Mouse (Mus musculus) heart, embryonic 11.5 days (tissue): ENCODE measurements at regions not wholly inside any gene's neighbourhood (a gene's known extent, or its start where the extent isn't known, plus 50 kb on each side); places are given as distances from the start of the nearest gene placed in this dataset.

Source experiments
- ATAC-seq: fragments of 200-750 bp; cut with Nextera tagmentation; replicated peaks from 2 replicates; pipeline ENCODE4 v1.8.0; 2017; ENCODE audit warnings: moderate library complexity; ENCODE audit not compliant: insufficient number of reproducible peaks, low FRiP score, low TSS enrichment
- H3K27ac ChIP-seq: fragments of 300-500 bp; sonication (generic); 2 replicates; pipeline ENCODE4 v1.5.1; 2014; ENCODE audit warnings: mild to moderate bottlenecking, low read depth, low read length
- H3K27me3 ChIP-seq: fragments of 300-500 bp; sonication (generic); 2 replicates; pipeline ENCODE4 v1.6.1; 2014; ENCODE audit warnings: mild to moderate bottlenecking, low read length, mixed read lengths; ENCODE audit not compliant: control insufficient read depth, insufficient read depth
- H3K36me3 ChIP-seq: fragments of 300-500 bp; sonication (generic); 2 replicates; pipeline ENCODE4 v1.6.1; 2014; ENCODE audit warnings: mild to moderate bottlenecking, low read length, moderate library complexity, mixed read lengths; ENCODE audit not compliant: control insufficient read depth, insufficient read depth
- H3K4me1 ChIP-seq: fragments of 300-500 bp; sonication (generic); 2 replicates; pipeline ENCODE4 v1.6.1; 2014; ENCODE audit warnings: low read length; ENCODE audit not compliant: control insufficient read depth, insufficient read depth
- H3K4me2 ChIP-seq: fragments of 300-500 bp; sonication (generic); 2 replicates; pipeline ENCODE4 v1.6.1; 2014; ENCODE audit warnings: mild to moderate bottlenecking, moderate library complexity
- H3K4me3 ChIP-seq: fragments of 300-500 bp; sonication (generic); 2 replicates; pipeline ENCODE4 v1.5.1; 2014; ENCODE audit warnings: low read depth, low read length
- H3K9ac ChIP-seq: fragments of 300-500 bp; sonication (generic); 2 replicates; pipeline ENCODE4 v1.6.1; 2014; ENCODE audit warnings: mild to moderate bottlenecking, low read depth, low read length, moderate library complexity
- H3K9me3 ChIP-seq: fragments of 300-500 bp; sonication (generic); replicated peaks from 2 replicates; pipeline ENCODE4 v1.6.1; 2016; ENCODE audit warnings: low read length; ENCODE audit not compliant: control insufficient read depth
- WGBS: fragments of 180-500 bp; shearing (Covaris S2); extraction: QIAGEN DNeasy Blood & Tissue Kit; methylation state at CpG from one replicate; pipeline ENCODE4 v1.1.7; 2014; ENCODE audit not compliant: insufficient replicate concordance; 5-methylcytosine and 5-hydroxymethylcytosine counted together

GRCm38 (mm10) chr17:7620166-7620565, 206.9 kb downstream of the Fndc1 start:
- Histone ChIP-seq H3K36me3 (no peaks in the 10 kb centered on the region), H3K9me3 (no peaks in the 10 kb centered on the region), H3K4me1 (no peaks in the 10 kb centered on the region), H3K27ac (no peak overlapping the region), H3K9ac (no peak overlapping the region), H3K4me2 (no peak overlapping the region), H3K27me3 (no peaks in the 10 kb centered on the region), H3K4me3 (no peak overlapping the region)
- ATAC-seq: no peak

- Histone ChIP-seq H3K36me3 (no peaks in the 10 kb centered on the region), H3K9ac (no peak overlapping the region), H3K4me2 (no peak overlapping the region), H3K4me1 (no peaks in the 10 kb centered on the region), H3K27me3 (no peaks in the 10 kb centered on the region), H3K9me3 (no peaks in the 10 kb centered on the region), H3K4me3 (no peak overlapping the region), H3K27ac (no peak overlapping the region)
- 66% methylated on average over 5 of the region's 5 CpGs for WGBS
- no peak for ATAC-seq
Measured at GRCm38 (mm10) chr17:7619641-7620040, 207.5 kb downstream of the Fndc1 start.

GRCm38 (mm10) chr17:7608046-7608445, 219.1 kb downstream of the Fndc1 start:
- WGBS: 76% methylated on average over 11 of the region's 11 CpGs
- ATAC-seq: no peak

GRCm38 (mm10) chr17:7607431-7607830, 219.7 kb downstream of the Fndc1 start:
- no peak for ATAC-seq
- Histone ChIP-seq H3K27ac (no peak overlapping the region), H3K36me3 (no peaks in the 10 kb centered on the region), H3K9me3 (no peaks in the 10 kb centered on the region), H3K27me3 (no peaks in the 10 kb centered on the region), H3K4me1 (no peaks in the 10 kb centered on the region), H3K9ac (no peak overlapping the region), H3K4me3 (no peak overlapping the region), H3K4me2 (no peak overlapping the region)
- WGBS: 65% methylated on average over 4 of the region's 4 CpGs

More at GRCm38 (mm10) chr17:7608046-7608445, 219.1 kb downstream of the Fndc1 start:
- Histone ChIP-seq H3K4me3 (no peak overlapping the region), H3K4me2 (no peak overlapping the region), H3K9me3 (no peaks in the 10 kb centered on the region), H3K27me3 (no peaks in the 10 kb centered on the region), H3K36me3 (no peaks in the 10 kb centered on the region), H3K27ac (no peak overlapping the region), H3K4me1 (no peaks in the 10 kb centered on the region), H3K9ac (no peak overlapping the region)

- WGBS: 71% methylated on average over 5 of the region's 5 CpGs
- no peak for ATAC-seq
Measured at GRCm38 (mm10) chr17:7604813-7605504, 219.7 kb upstream of the Unc93a2 start.

GRCm38 (mm10) chr17:7604096-7604495, 218.8 kb upstream of the Unc93a2 start:
- no peak overlapping the region for H3K4me2 ChIP-seq
- no peaks in the 10 kb centered on the region for H3K4me1 ChIP-seq

More at GRCm38 (mm10) chr17:7604813-7605504, 219.7 kb upstream of the Unc93a2 start:
- Histone ChIP-seq H3K36me3 (no peaks in the 10 kb centered on the region), H3K4me3 (no peak overlapping the region), H3K9me3 (no peaks in the 10 kb centered on the region), H3K4me2 (no peak overlapping the region), H3K27me3 (no peaks in the 10 kb centered on the region), H3K9ac (no peak overlapping the region), H3K27ac (no peak overlapping the region), H3K4me1 (no peaks in the 10 kb centered on the region)

GRCm38 (mm10) chr17:7600555-7600954, 215.3 kb upstream of the Unc93a2 start:
- Histone ChIP-seq H3K4me3 (no peak overlapping the region), H3K9me3 (no peaks in the 10 kb centered on the region), H3K36me3 (no peaks in the 10 kb centered on the region), H3K27ac (no peak overlapping the region), H3K4me1 (no peaks in the 10 kb centered on the region), H3K27me3 (no peaks in the 10 kb centered on the region), H3K9ac (no peak overlapping the region), H3K4me2 (no peak overlapping the region)
- WGBS: 46% methylated on average over 2 of the region's 2 CpGs
- ATAC-seq: no peak

More at GRCm38 (mm10) chr17:7604096-7604495, 218.8 kb upstream of the Unc93a2 start:
- Histone ChIP-seq H3K27me3 (no peaks in the 10 kb centered on the region), H3K4me3 (no peak overlapping the region), H3K27ac (no peak overlapping the region), H3K9ac (no peak overlapping the region), H3K9me3 (no peaks in the 10 kb centered on the region), H3K36me3 (no peaks in the 10 kb centered on the region)
- WGBS: 72% methylated on average over 3 of the region's 3 CpGs
- no peak for ATAC-seq

- Histone ChIP-seq H3K27ac (no peak overlapping the region), H3K4me2 (no peak overlapping the region), H3K4me3 (no peak overlapping the region), H3K4me1 (no peaks in the 10 kb centered on the region), H3K27me3 (no peaks in the 10 kb centered on the region), H3K36me3 (no peaks in the 10 kb centered on the region), H3K9me3 (no peaks in the 10 kb centered on the region), H3K9ac (no peak overlapping the region)
- WGBS: 36% methylated on average over 2 of the region's 2 CpGs
- ATAC-seq: no peak
Measured at GRCm38 (mm10) chr17:7597481-7597880, 212.2 kb upstream of the Unc93a2 start.

GRCm38 (mm10) chr17:7594801-7595200, 209.5 kb upstream of the Unc93a2 start:
- Histone ChIP-seq H3K9me3 (no peaks in the 10 kb centered on the region), H3K27me3 (no peaks in the 10 kb centered on the region), H3K4me1 (no peaks in the 10 kb centered on the region), H3K27ac (no peak overlapping the region), H3K4me3 (no peak overlapping the region), H3K9ac (no peak overlapping the region), H3K36me3 (no peaks in the 10 kb centered on the region), H3K4me2 (no peak overlapping the region)
- no peak for ATAC-seq
- 42% methylated on average over 3 of the region's 3 CpGs for WGBS
